Mouse (Mus musculus): Measurements from ENCODE around the gene Cttn.

Cttn gene

DNA sequence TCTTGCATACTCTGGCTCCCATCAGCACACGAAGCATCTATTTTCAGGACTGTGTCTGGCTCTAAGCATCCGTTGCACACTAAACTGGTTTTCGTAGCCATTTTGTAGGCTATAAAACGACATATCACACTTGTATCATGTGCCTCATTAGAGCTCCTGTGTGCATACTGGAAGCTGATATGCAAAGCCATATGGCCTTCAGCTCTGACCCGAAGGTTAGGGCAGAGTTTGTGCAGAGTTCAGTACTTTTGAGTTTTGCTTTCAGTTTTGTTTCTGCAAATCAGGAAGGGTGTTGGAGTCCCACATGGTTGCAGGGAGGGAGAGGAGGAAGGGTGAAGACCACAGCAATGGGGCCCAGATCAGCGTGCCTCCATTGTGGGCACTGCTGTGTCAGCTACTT lies 79.1 kb downstream of the Cttn start:
- CTCF ChIA-PET, result interaction anchor here (0.7 kb wide), 1 partner anchor 17 kb away, joined by 3 read pairs; no protein-coding TSS in a partner anchor

DNA sequence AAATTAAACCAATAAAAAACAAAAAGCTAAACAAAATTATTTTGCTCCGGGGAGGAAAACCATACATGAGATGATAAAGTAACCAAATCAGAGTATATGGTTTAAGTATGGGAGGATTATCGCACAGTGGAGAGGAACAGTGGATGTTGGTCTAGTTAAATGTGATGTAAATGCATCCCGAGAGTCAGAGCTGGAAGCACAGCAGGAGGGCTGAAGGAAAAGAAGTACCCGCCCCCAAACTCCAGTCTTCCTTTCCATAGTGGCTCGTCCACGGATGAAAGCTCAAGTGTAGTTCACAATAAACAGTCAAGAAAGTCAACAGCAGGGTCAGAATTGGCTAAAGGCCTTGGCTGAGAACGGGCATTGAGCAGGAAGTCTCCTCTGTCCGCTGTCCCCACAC lies 80.1 kb downstream of the Cttn start:
- CTCF ChIA-PET, result no interaction called here

DNA sequence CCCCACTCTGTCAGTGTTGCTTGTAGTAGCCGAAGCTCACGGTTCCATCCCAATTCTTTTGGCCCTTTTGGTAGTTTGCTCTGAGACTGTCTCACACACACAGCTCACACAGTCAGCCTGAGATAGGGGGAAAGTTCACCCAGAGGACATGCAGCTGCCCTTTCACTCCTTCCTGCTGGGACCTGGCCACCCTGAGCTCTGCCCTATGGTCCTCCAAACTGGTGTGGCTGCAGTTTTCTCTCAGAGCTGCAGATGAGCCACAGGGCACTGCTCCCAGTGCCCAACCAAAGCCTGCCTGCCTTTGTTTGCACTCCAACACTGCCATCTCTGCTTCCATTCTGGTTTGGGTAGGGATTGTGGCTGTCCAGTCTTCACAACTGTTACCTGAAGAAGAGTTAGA lies 81.1 kb downstream of the Cttn start:
- CTCF ChIA-PET, result no interaction called here

DNA sequence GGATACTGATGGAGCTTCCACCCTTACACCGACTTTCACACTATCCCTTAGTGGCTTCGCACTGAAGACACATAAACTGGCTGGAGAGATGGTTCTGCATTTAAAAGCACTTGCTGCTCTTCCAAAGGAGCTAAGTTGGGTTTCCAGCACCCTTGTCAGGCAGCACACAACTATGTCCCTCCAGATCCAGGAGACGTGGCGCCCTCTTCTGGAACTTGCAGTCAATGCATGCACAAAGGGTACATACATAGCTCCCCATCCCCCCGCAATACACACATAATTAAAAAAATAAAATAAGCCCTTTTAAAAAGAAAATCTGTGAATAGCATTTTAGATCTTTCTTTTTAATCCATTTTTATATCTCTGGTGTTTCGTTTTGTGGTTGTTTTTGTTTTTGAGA lies 83.3 kb downstream of the Cttn start:
- CTCF ChIA-PET, result no interaction called here

Data from spleen, embryonic (tissue).